Mouse (Mus musculus): ENCODE data around the gene Ces4a.
"Not testable (repeated sequence)": the region's sequence is repeated elsewhere in the genome, so short reads cannot be mapped to it uniquely, and the experiment has no call there.

The Ces4a gene
- long read RNA-seq, experiment 1: 0 reads
- long read RNA-seq, experiment 2: 0 reads

- intact Hi-C loops (cut with DNase I): no loop called here
Measured at GRCm38 (mm10) chr8:105131509-105131908, at the start of gene Ces4a. Gene Ces4a (plus strand): TSS chr8:105131800.

GRCm38 (mm10) chr8:105083449-105084050 is 48.0 kb upstream of the Ces4a start, which contains the start of gene Ces3b:
Gene Ces3b (plus strand): TSS chr8:105083753.
- intact Hi-C loops (cut with DNase I): no loop called here

GRCm38 (mm10) chr8:105088166-105088565 is 43.4 kb upstream of the Ces4a start:
- intact Hi-C loops (cut with DNase I): not testable (repeated sequence)

- intact Hi-C loops (cut with DNase I): no loop called here
Measured at GRCm38 (mm10) chr8:105088581-105088980, 43.0 kb upstream of the Ces4a start.

GRCm38 (mm10) chr8:105093992-105094391 is 37.6 kb upstream of the Ces4a start:
- intact Hi-C loops (cut with DNase I): no loop called here

- intact Hi-C loops (cut with DNase I): not testable (repeated sequence)
Measured at GRCm38 (mm10) chr8:105102101-105102785, 29.4 kb upstream of the Ces4a start.

GRCm38 (mm10) chr8:105103701-105104100 is 27.9 kb upstream of the Ces4a start:
- intact Hi-C loops (cut with DNase I): not testable (repeated sequence)

GRCm38 (mm10) chr8:105104220-105104619 is 27.4 kb upstream of the Ces4a start:
- intact Hi-C loops (cut with DNase I): no loop called here

GRCm38 (mm10) chr8:105129864-105130263 is 1.7 kb upstream of the Ces4a start:
- intact Hi-C loops (cut with DNase I): no loop called here

- intact Hi-C loops (cut with DNase I): loop anchor here (5.0 kb wide), 1 partner anchor 79 kb away; no protein-coding TSS in a partner anchor
Measured at GRCm38 (mm10) chr8:105138423-105138822, 6.8 kb downstream of the Ces4a start.

- intact Hi-C loops (cut with DNase I): no loop called here
Measured at GRCm38 (mm10) chr8:105142395-105142794, 10.8 kb downstream of the Ces4a start.

- intact Hi-C loops (cut with DNase I): no loop called here
Measured at GRCm38 (mm10) chr8:105151654-105152053, 20.1 kb downstream of the Ces4a start.

GRCm38 (mm10) chr8:105152623-105153398 is 21.2 kb downstream of the Ces4a start:
- intact Hi-C loops (cut with DNase I): no loop called here

- intact Hi-C loops (cut with DNase I): no loop called here
Measured at GRCm38 (mm10) chr8:105154316-105154715, 22.7 kb downstream of the Ces4a start.

GRCm38 (mm10) chr8:105155091-105155745 is 23.6 kb downstream of the Ces4a start:
- intact Hi-C loops (cut with DNase I): loop anchor here (5.0 kb wide), 1 partner anchor 62 kb away; no protein-coding TSS in a partner anchor

- intact Hi-C loops (cut with DNase I): loop anchor here (5.0 kb wide), 1 partner anchor 60 kb away; no protein-coding TSS in a partner anchor
Measured at GRCm38 (mm10) chr8:105157555-105157954, 26.0 kb downstream of the Ces4a start.

- intact Hi-C loops (cut with DNase I): loop anchor here (5.0 kb wide), 1 partner anchor 59 kb away; no protein-coding TSS in a partner anchor
Measured at GRCm38 (mm10) chr8:105158084-105158483, 26.5 kb downstream of the Ces4a start.

- intact Hi-C loops (cut with DNase I): no loop called here
Measured at GRCm38 (mm10) chr8:105161121-105161652, 29.6 kb downstream of the Ces4a start.

GRCm38 (mm10) chr8:105164272-105164902 is 32.8 kb downstream of the Ces4a start:
- intact Hi-C loops (cut with DNase I): no loop called here

- intact Hi-C loops (cut with DNase I): no loop called here
Measured at GRCm38 (mm10) chr8:105165191-105165590, 33.6 kb downstream of the Ces4a start.

All from adrenal gland (tissue).